Mouse (Mus musculus) yolk sac, embryonic 10.5 days (tissue): Measurements from ENCODE around the gene Gm10912.
"Not testable (repeated sequence)": the region's sequence is repeated elsewhere in the genome, so short reads cannot be mapped to it uniquely, and the experiment has no call there.

ENCODE experiments used
- DNase-seq: peaks from one replicate; pipeline ENCODE4 v3.0.0-alpha.2; 2017; ENCODE audit warnings: low spot score

Gene Gm10912

GRCm38 (mm10) chr2:104068450-104068849 lies 2.8 kb downstream of the Gm10912 start, which contains the start of gene Gm10799:
Gene Gm10799, minus strand, starts transcription at chr2:104068550.
- DNase-seq, result not testable (repeated sequence)

GRCm38 (mm10) chr2:104069704-104070185 lies 4.1 kb downstream of the Gm10912 start, which contains the start of gene Cd59b:
Gene Cd59b, plus strand, starts transcription at chr2:104069849.
- peak; percentile 83 for DNase-seq

GRCm38 (mm10) chr2:104078285-104078684 lies 12.7 kb downstream of the Gm10912 start:
- peak; percentile 66 for DNase-seq

GRCm38 (mm10) chr2:104081436-104082050 lies 15.9 kb downstream of the Gm10912 start:
- not testable (repeated sequence) for DNase-seq

GRCm38 (mm10) chr2:104082474-104082873 lies 16.8 kb downstream of the Gm10912 start:
- DNase-seq, result no peak

- DNase-seq, result not testable (repeated sequence)
Measured at GRCm38 (mm10) chr2:104084027-104084426, 18.4 kb downstream of the Gm10912 start.

- not testable (repeated sequence) for DNase-seq
Measured at GRCm38 (mm10) chr2:104087562-104087961, 21.9 kb downstream of the Gm10912 start.

GRCm38 (mm10) chr2:104093305-104093704 lies 27.7 kb downstream of the Gm10912 start:
- DNase-seq, result no peak

GRCm38 (mm10) chr2:104095741-104096213 lies 30.2 kb downstream of the Gm10912 start, which contains the start of gene Cd59a:
Gene Cd59a, plus strand, starts transcription at chr2:104095801.
- DNase-seq, result peak; percentile 92

- DNase-seq, result no peak
Measured at GRCm38 (mm10) chr2:104096256-104096655, 30.6 kb downstream of the Gm10912 start.

GRCm38 (mm10) chr2:104096796-104097195 lies 31.2 kb downstream of the Gm10912 start:
- DNase-seq, result not testable (repeated sequence)

- not testable (repeated sequence) for DNase-seq
Measured at GRCm38 (mm10) chr2:104097396-104097795, 31.8 kb downstream of the Gm10912 start.

- DNase-seq, result peak; percentile 85
Measured at GRCm38 (mm10) chr2:104098529-104099230, 33.1 kb downstream of the Gm10912 start.

GRCm38 (mm10) chr2:104099231-104099585 lies 33.6 kb downstream of the Gm10912 start:
- DNase-seq, result no peak

- DNase-seq, result no peak
Measured at GRCm38 (mm10) chr2:104099946-104100345, 34.3 kb downstream of the Gm10912 start.

GRCm38 (mm10) chr2:104104800-104105199 lies 39.2 kb downstream of the Gm10912 start:
- no peak for DNase-seq

GRCm38 (mm10) chr2:104109021-104109420 lies 43.4 kb downstream of the Gm10912 start:
- DNase-seq, result not testable (repeated sequence)

- peak; percentile 69 for DNase-seq
Measured at GRCm38 (mm10) chr2:104109528-104109927, 43.9 kb downstream of the Gm10912 start.

- no peak for DNase-seq
Measured at GRCm38 (mm10) chr2:104110031-104110430, 44.4 kb downstream of the Gm10912 start.

GRCm38 (mm10) chr2:104111170-104111797 lies 45.7 kb downstream of the Gm10912 start:
- DNase-seq, result not testable (repeated sequence)

- DNase-seq, result not testable (repeated sequence)
Measured at GRCm38 (mm10) chr2:104113563-104113962, 47.9 kb downstream of the Gm10912 start.

GRCm38 (mm10) chr2:104114898-104115297 lies 49.3 kb downstream of the Gm10912 start:
- DNase-seq, result no peak
